Mouse (Mus musculus): ENCODE data around the gene Tnfrsf8.

- TF ChIP-seq POLR2A (IDR thresholded peaks at IDR 0.05; ENCODE audit: low read depth, low read length) = no peak
- no peak for TF ChIP-seq CTCF (IDR thresholded peaks at IDR 0.05; ENCODE audit: extremely low read depth, insufficient read depth, insufficient read length, insufficient replicate concordance)
Measured at GRCm38 (mm10) chr4:145316708-145317107, 1.7 kb upstream of the Tnfrsf8 start.
